Mouse (Mus musculus) kidney, embryonic 15.5 days (tissue): ENCODE measurements at regions not wholly inside any gene's neighbourhood (a gene's known extent, or its start where the extent isn't known, plus 50 kb on each side); places are given as distances from the start of the nearest gene placed in this dataset.

Experiments used
- ATAC-seq: fragments of 200-750 bp; cut with Nextera tagmentation; replicated peaks from 2 replicates; pipeline ENCODE4 v1.8.0; 2017; ENCODE audit warnings: moderate TSS enrichment; ENCODE audit not compliant: low FRiP score
- H3K27ac ChIP-seq: fragments of 300-500 bp; sonication (generic); 2 replicates; pipeline ENCODE4 v1.5.1; 2015; ENCODE audit warnings: mild to moderate bottlenecking, inconsistent platforms
- H3K27me3 ChIP-seq: fragments of 300-500 bp; sonication (generic); 2 replicates; pipeline ENCODE4 v1.6.1; 2015; ENCODE audit warnings: inconsistent platforms
- H3K36me3 ChIP-seq: fragments of 300-500 bp; sonication (generic); 2 replicates; pipeline ENCODE4 v1.6.1; 2015; ENCODE audit warnings: inconsistent platforms
- H3K4me1 ChIP-seq: fragments of 300-500 bp; sonication (generic); 2 replicates; pipeline ENCODE4 v1.6.1; 2015; ENCODE audit warnings: inconsistent platforms
- H3K4me2 ChIP-seq: fragments of 300-500 bp; sonication (generic); 2 replicates; pipeline ENCODE4 v1.6.1; 2015; ENCODE audit warnings: moderate library complexity, mild to moderate bottlenecking, inconsistent platforms
- H3K4me3 ChIP-seq: fragments of 300-500 bp; sonication (generic); replicated peaks from 2 replicates; pipeline ENCODE4 v1.5.1; 2015; ENCODE audit warnings: mild to moderate bottlenecking, inconsistent platforms
- H3K9ac ChIP-seq: fragments of 300-500 bp; sonication (generic); 2 replicates; pipeline ENCODE4 v1.6.1; 2015; ENCODE audit warnings: mild to moderate bottlenecking, inconsistent platforms
- H3K9me3 ChIP-seq: fragments of 300-500 bp; sonication (generic); replicated peaks from 2 replicates; pipeline ENCODE4 v1.6.1; 2016; ENCODE audit warnings: inconsistent platforms
- WGBS: fragments of 180-500 bp; shearing (Covaris S2); methylation state at CpG from one replicate; pipeline ENCODE4 v1.1.7; 2015; ENCODE audit warnings: mixed read lengths; 5-methylcytosine and 5-hydroxymethylcytosine counted together

GRCm38 (mm10) chr12:35668716-35669115 is 133.9 kb upstream of the Ahr start:
- Histone ChIP-seq H3K36me3 (no peaks in the 10 kb centered on the region), H3K27ac (no peak overlapping the region), H3K4me2 (no peak overlapping the region), H3K9me3 (no peaks in the 10 kb centered on the region), H3K9ac (no peak overlapping the region), H3K4me1 (no peaks in the 10 kb centered on the region), H3K4me3 (no peak overlapping the region), H3K27me3 (no peaks in the 10 kb centered on the region)
- ATAC-seq = no peak
- WGBS = 74% methylated on average over 1 of the region's 1 CpGs

- Histone ChIP-seq H3K27me3 (no peaks in the 10 kb centered on the region), H3K36me3 (no peaks in the 10 kb centered on the region), H3K4me2 (no peak overlapping the region), H3K4me3 (no peak overlapping the region), H3K4me1 (no peaks in the 10 kb centered on the region), H3K27ac (no peak overlapping the region), H3K9ac (no peak overlapping the region), H3K9me3 (no peaks in the 10 kb centered on the region)
- no peak for ATAC-seq
- WGBS = 83% methylated on average over 3 of the region's 3 CpGs
These were observed 132.9 kb upstream of the Ahr start for GRCm38 (mm10) chr12:35667705-35668104.

- ATAC-seq = no peak
- H3K4me3 ChIP-seq = no peak overlapping the region
These were observed 132.4 kb upstream of the Ahr start for GRCm38 (mm10) chr12:35667218-35667617.

GRCm38 (mm10) chr12:35666062-35666461 is 131.2 kb upstream of the Ahr start:
- no peak overlapping the region for H3K27ac ChIP-seq
- no peaks in the 10 kb centered on the region for H3K9me3 ChIP-seq
- H3K4me2 ChIP-seq = no peak overlapping the region
- no peaks in the 10 kb centered on the region for H3K27me3 ChIP-seq
- no peak overlapping the region for H3K4me3 ChIP-seq
- 68% methylated on average over 2 of the region's 2 CpGs for WGBS
- H3K4me1 ChIP-seq = no peaks in the 10 kb centered on the region
- ATAC-seq = no peak
- H3K36me3 ChIP-seq = no peaks in the 10 kb centered on the region
- H3K9ac ChIP-seq = no peak overlapping the region

More at GRCm38 (mm10) chr12:35667218-35667617, 132.4 kb upstream of the Ahr start:
- Histone ChIP-seq H3K9ac (no peak overlapping the region), H3K27me3 (no peaks in the 10 kb centered on the region), H3K4me1 (no peaks in the 10 kb centered on the region), H3K27ac (no peak overlapping the region), H3K9me3 (no peaks in the 10 kb centered on the region), H3K4me2 (no peak overlapping the region), H3K36me3 (no peaks in the 10 kb centered on the region)

GRCm38 (mm10) chr12:35663062-35663461 is 128.2 kb upstream of the Ahr start:
- no peaks in the 10 kb centered on the region for H3K27me3 ChIP-seq
- 77% methylated on average over 1 of the region's 1 CpGs for WGBS
- H3K9ac ChIP-seq = no peak overlapping the region
- H3K27ac ChIP-seq = no peak overlapping the region
- H3K9me3 ChIP-seq = no peaks in the 10 kb centered on the region
- H3K4me3 ChIP-seq = no peak overlapping the region
- H3K4me2 ChIP-seq = no peak overlapping the region
- no peaks in the 10 kb centered on the region for H3K4me1 ChIP-seq
- no peaks in the 10 kb centered on the region for H3K36me3 ChIP-seq
- no peak for ATAC-seq

- H3K9ac ChIP-seq = no peak overlapping the region
- no peaks in the 10 kb centered on the region for H3K9me3 ChIP-seq
- 84% methylated on average over 3 of the region's 3 CpGs for WGBS
- H3K4me3 ChIP-seq = no peak overlapping the region
- no peaks in the 10 kb centered on the region for H3K4me1 ChIP-seq
- ATAC-seq = no peak
- no peak overlapping the region for H3K4me2 ChIP-seq
- H3K27me3 ChIP-seq = no peaks in the 10 kb centered on the region
- no peaks in the 10 kb centered on the region for H3K36me3 ChIP-seq
- no peak overlapping the region for H3K27ac ChIP-seq
These were observed 121.7 kb upstream of the Ahr start for GRCm38 (mm10) chr12:35656563-35656962.

- no peak overlapping the region for H3K4me2 ChIP-seq
- H3K9ac ChIP-seq = no peak overlapping the region
- H3K27ac ChIP-seq = no peak overlapping the region
- no peaks in the 10 kb centered on the region for H3K9me3 ChIP-seq
- H3K4me1 ChIP-seq = no peaks in the 10 kb centered on the region
- 57% methylated on average over 3 of the region's 3 CpGs for WGBS
- H3K27me3 ChIP-seq = no peaks in the 10 kb centered on the region
- no peak overlapping the region for H3K4me3 ChIP-seq
- H3K36me3 ChIP-seq = no peaks in the 10 kb centered on the region
- no peak for ATAC-seq
These were observed 114.9 kb upstream of the Ahr start for GRCm38 (mm10) chr12:35649772-35650171.

- no peak overlapping the region for H3K4me3 ChIP-seq
- H3K9me3 ChIP-seq = no peaks in the 10 kb centered on the region
- H3K4me2 ChIP-seq = no peak overlapping the region
- no peaks in the 10 kb centered on the region for H3K36me3 ChIP-seq
- no peak overlapping the region for H3K27ac ChIP-seq
- H3K4me1 ChIP-seq = no peaks in the 10 kb centered on the region
- no peaks in the 10 kb centered on the region for H3K27me3 ChIP-seq
- no peak for ATAC-seq
- no peak overlapping the region for H3K9ac ChIP-seq
These were observed 107.6 kb upstream of the Ahr start for GRCm38 (mm10) chr12:35642473-35642872.

GRCm38 (mm10) chr12:35641741-35642140 is 106.9 kb upstream of the Ahr start:
- Histone ChIP-seq H3K9me3 (no peaks in the 10 kb centered on the region), H3K27ac (no peak overlapping the region), H3K27me3 (no peaks in the 10 kb centered on the region), H3K4me3 (no peak overlapping the region), H3K36me3 (no peaks in the 10 kb centered on the region), H3K9ac (no peak overlapping the region), H3K4me2 (no peak overlapping the region), H3K4me1 (no peaks in the 10 kb centered on the region)
- WGBS = 48% methylated on average over 1 of the region's 1 CpGs
- ATAC-seq = no peak

- Histone ChIP-seq H3K4me3 (no peak overlapping the region), H3K27ac (no peak overlapping the region), H3K9ac (no peak overlapping the region), H3K27me3 (no peaks in the 10 kb centered on the region), H3K4me1 (no peaks in the 10 kb centered on the region), H3K4me2 (no peak overlapping the region), H3K36me3 (no peaks in the 10 kb centered on the region), H3K9me3 (no peaks in the 10 kb centered on the region)
- WGBS = 65% methylated on average over 3 of the region's 3 CpGs
- ATAC-seq = no peak
These were observed 106.1 kb upstream of the Ahr start for GRCm38 (mm10) chr12:35640911-35641345.

GRCm38 (mm10) chr12:35623484-35623883 is 88.6 kb upstream of the Ahr start:
- ATAC-seq = no peak
- 76% methylated on average over 3 of the region's 3 CpGs for WGBS

GRCm38 (mm10) chr12:35614885-35615284 is 80.0 kb upstream of the Ahr start:
- Histone ChIP-seq H3K36me3 (no peaks in the 10 kb centered on the region), H3K4me3 (no peak overlapping the region), H3K4me1 (no peaks in the 10 kb centered on the region), H3K27ac (no peak overlapping the region), H3K27me3 (no peaks in the 10 kb centered on the region), H3K9me3 (no peaks in the 10 kb centered on the region), H3K4me2 (no peak overlapping the region), H3K9ac (no peak overlapping the region)
- 60% methylated on average over 4 of the region's 4 CpGs for WGBS
- no peak for ATAC-seq

More at GRCm38 (mm10) chr12:35623484-35623883, 88.6 kb upstream of the Ahr start:
- H3K9me3 ChIP-seq = no peaks in the 10 kb centered on the region
- no peak overlapping the region for H3K9ac ChIP-seq
- no peaks in the 10 kb centered on the region for H3K4me1 ChIP-seq
- no peak overlapping the region for H3K4me2 ChIP-seq
- no peaks in the 10 kb centered on the region for H3K27me3 ChIP-seq
- H3K36me3 ChIP-seq = no peaks in the 10 kb centered on the region
- no peak overlapping the region for H3K27ac ChIP-seq
- no peak overlapping the region for H3K4me3 ChIP-seq

GRCm38 (mm10) chr12:35607652-35608051 is 72.8 kb upstream of the Ahr start:
- H3K9me3 ChIP-seq = no peaks in the 10 kb centered on the region
- H3K36me3 ChIP-seq = no peaks in the 10 kb centered on the region
- no peak overlapping the region for H3K27ac ChIP-seq
- no peaks in the 10 kb centered on the region for H3K27me3 ChIP-seq
- no peak for ATAC-seq
- no peaks in the 10 kb centered on the region for H3K4me1 ChIP-seq
- no peak overlapping the region for H3K4me3 ChIP-seq
- 65% methylated on average over 1 of the region's 1 CpGs for WGBS
- H3K9ac ChIP-seq = no peak overlapping the region
- no peak overlapping the region for H3K4me2 ChIP-seq
